In the genomic region with DNA sequence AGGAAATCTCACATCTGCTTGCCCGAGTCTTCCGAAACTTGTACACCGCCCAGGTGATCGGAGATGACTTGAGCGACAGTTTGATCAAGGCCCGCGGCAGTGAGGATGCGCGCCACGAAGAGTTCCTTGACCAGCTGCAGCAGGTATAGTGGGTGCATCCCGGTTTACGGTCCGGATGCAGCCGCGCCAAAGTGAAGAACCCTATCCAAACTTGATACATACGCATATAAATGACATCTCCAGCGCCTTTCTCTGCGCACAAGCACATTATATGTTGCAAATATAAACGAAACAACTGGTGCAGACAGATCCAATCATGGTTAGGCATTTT, we compare ENCODE assay signal across 9 mouse cellular contexts. TPM values are rescaled to one million over a fixed set of nuclear protein-coding genes. Genes with fewer than 3 reads are reported as not detected.
DNase-seq lines count a peak whose midpoint lies in the region; ATAC-seq lines count a peak whose summit lies in the region.
"Had no signal": no experiment of that assay in that cellular context is flagged by ENCODE, and none has a peak within 500 bp of the region (broad histone marks: within the 10 kb centered on the region; RNA-seq: fewer than 3 reads in every experiment).

No protein-coding gene starts in this region.

- no peak overlapping the region for H3K27ac ChIP-seq in heart, embryonic 14.5 days (replicated peaks in 1 of 2; ENCODE audit: control insufficient read depth in 1 of 2, insufficient read depth in 1 of 2, low read depth in 2 of 2, low read length in 2 of 2)
- peak overlapping the region; percentile 37; the same call in 1 of the 2 replicates for H3K27ac ChIP-seq in hindbrain, embryonic 10.5 days
- H3K27ac ChIP-seq in midbrain, embryonic 10.5 days (replicated peaks): peak overlapping the region; percentile 67

- peak overlapping the region; percentile 71 to 76 for H3K4me3 ChIP-seq in heart, embryonic 14.5 days (ENCODE audit: control insufficient read depth in 1 of 2, insufficient read depth in 1 of 2, low read depth in 1 of 2, low read length in 2 of 2)
- peak overlapping the region; percentile 62 for H3K4me3 ChIP-seq in hindbrain, embryonic 10.5 days
- peak overlapping the region; percentile 72 for H3K4me3 ChIP-seq in midbrain, embryonic 10.5 days

- H3K9ac ChIP-seq in heart, embryonic 14.5 days (ENCODE audit: low read length): peak overlapping the region; percentile 64

- no peak for DNase-seq in heart, adult 18-20 months
- DNase-seq in ES-CJ7 (ENCODE audit: low read depth, low spot score): peak; percentile 83
- DNase-seq in hindbrain, embryonic 10.5 days (ENCODE audit: low spot score): no peak
- no peak for DNase-seq in midbrain, embryonic 10.5 days (ENCODE audit: low spot score)
- DNase-seq in layer of hippocampus, adult 11-12 months (ENCODE audit: low spot score): no peak
- no peak for DNase-seq in testis, postnatal 10 days (ENCODE audit: low spot score)
- no peak for DNase-seq in thymus, postnatal 0 days (ENCODE audit: low spot score)

- no peaks in the 10 kb centered on the region for H3K9me3 ChIP-seq in heart, embryonic 14.5 days (ENCODE audit: control insufficient read depth, low read length)
- no peaks in the 10 kb centered on the region for H3K9me3 ChIP-seq in hindbrain, embryonic 10.5 days
- H3K9me3 ChIP-seq in midbrain, embryonic 10.5 days (replicated peaks): no peaks in the 10 kb centered on the region

- whole genome bisulfite sequencing in heart, embryonic 14.5 days: 4% methylated on average over 19 of the region's 19 CpGs
- WGBS in hindbrain, embryonic 10.5 days: 4% methylated on average over 19 of the region's 19 CpGs
- WGBS in midbrain, embryonic 10.5 days: 3% methylated on average over 19 of the region's 19 CpGs

- no peak for ATAC-seq in heart, embryonic 14.5 days (ENCODE audit: insufficient number of reproducible peaks, insufficient read depth, low FRiP score, low read depth)

- no peaks in the 10 kb centered on the region for H3K36me3 ChIP-seq in heart, embryonic 14.5 days (ENCODE audit: control insufficient read depth, insufficient read depth, low read length)
- no peaks in the 10 kb centered on the region for H3K36me3 ChIP-seq in hindbrain, embryonic 10.5 days
- H3K36me3 ChIP-seq in midbrain, embryonic 10.5 days: no peaks in the 10 kb centered on the region
- H3K36me3 ChIP-seq: G1E had no signal

- peaks cover 7 to 10% of the 10 kb centered on the region in 2 experiments; a peak in 3 of 4 replicates for H3K4me1 ChIP-seq in heart, embryonic 14.5 days (ENCODE audit: control insufficient read depth in 2 of 2, insufficient read depth in 2 of 2, low read length in 2 of 2)
- H3K4me1 ChIP-seq in hindbrain, embryonic 10.5 days (replicated peaks): peaks cover 27% of the 10 kb centered on the region
- peaks cover 31% of the 10 kb centered on the region for H3K4me1 ChIP-seq in midbrain, embryonic 10.5 days

- H3K27me3 ChIP-seq in heart, embryonic 14.5 days (ENCODE audit: control insufficient read depth, insufficient read depth, low read length): peaks cover 12% of the 10 kb centered on the region
- peaks cover 12% of the 10 kb centered on the region for H3K27me3 ChIP-seq in hindbrain, embryonic 10.5 days (ENCODE audit: insufficient read depth, poor library complexity, severe bottlenecking)
- peaks cover 15% of the 10 kb centered on the region for H3K27me3 ChIP-seq in midbrain, embryonic 10.5 days (ENCODE audit: low read depth, poor library complexity, severe bottlenecking)

- H3K4me2 ChIP-seq in heart, embryonic 14.5 days (ENCODE audit: low read length): peak overlapping the region; percentile 92

RNA-seq across cellular contexts. Expression of a gene that starts 0.5 kb away (rescaled TPM):
- 0.50 and 0.55 TPM in 2 replicates for polyA plus RNA-seq in heart, embryonic 14.5 days (2014; fragmentation: Nextera tagmentation; extraction: Ambion mirVana)
- total RNA-seq in heart, adult 18-20 months (2021): under 1 TPM in 1 of 2 experiments, not detected in 1; 0.64 TPM
- 1.6 and 1.8 TPM in 2 replicates for polyA plus RNA-seq in hindbrain, embryonic 10.5 days (2016; fragmentation: Nextera tagmentation; extraction: Ambion mirVana)
- 0.58 and 0.82 TPM in 2 replicates for polyA plus RNA-seq in midbrain, embryonic 10.5 days (2016; fragmentation: Nextera tagmentation; extraction: Ambion mirVana)
- polyA plus RNA-seq in thymus, postnatal 0 days (2015; fragmentation: Nextera tagmentation; extraction: Ambion mirVana): 0.13 and 0.46 TPM in 2 replicates
- total RNA-seq: G1E had no signal
- polyA plus RNA-seq: G1E had no signal

RNA-seq across cellular contexts. Expression of a gene that starts 9.4 kb away (rescaled TPM):
- 14.9 and 18.1 TPM in 2 replicates for polyA plus RNA-seq in heart, embryonic 14.5 days (2014; fragmentation: Nextera tagmentation; extraction: Ambion mirVana)
- total RNA-seq in heart, adult 18-20 months (2021): 10 to 100 TPM; 14.1 to 16.5 TPM
- 30.8 and 31.8 TPM in 2 replicates for polyA plus RNA-seq in hindbrain, embryonic 10.5 days (2016; fragmentation: Nextera tagmentation; extraction: Ambion mirVana)
- 21.8 and 29.2 TPM in 2 replicates for polyA plus RNA-seq in midbrain, embryonic 10.5 days (2016; fragmentation: Nextera tagmentation; extraction: Ambion mirVana)
- polyA plus RNA-seq in thymus, postnatal 0 days (2015; fragmentation: Nextera tagmentation; extraction: Ambion mirVana): 16.6 and 17.2 TPM in 2 replicates
- total RNA-seq: G1E had no signal
- polyA plus RNA-seq: G1E had no signal

RNA-seq across cellular contexts. Expression of a gene that starts 50.2 kb away (rescaled TPM):
- polyA plus RNA-seq in heart, embryonic 14.5 days (2014; fragmentation: Nextera tagmentation; extraction: Ambion mirVana): 10.7 and 11.2 TPM in 2 replicates
- 1 to 10 TPM in 1 of 2 experiments, under 1 TPM in 1; 0.42 to 1.3 TPM for total RNA-seq in heart, adult 18-20 months (2021)
- 15.8 and 16.1 TPM in 2 replicates for polyA plus RNA-seq in hindbrain, embryonic 10.5 days (2016; fragmentation: Nextera tagmentation; extraction: Ambion mirVana)
- polyA plus RNA-seq in midbrain, embryonic 10.5 days (2016; fragmentation: Nextera tagmentation; extraction: Ambion mirVana): 10.5 and 11.3 TPM in 2 replicates
- 5.9 and 8.0 TPM in 2 replicates for polyA plus RNA-seq in thymus, postnatal 0 days (2015; fragmentation: Nextera tagmentation; extraction: Ambion mirVana)
- total RNA-seq: G1E had no signal
- polyA plus RNA-seq: G1E had no signal

RNA-seq across cellular contexts. Expression of a gene that starts 54.1 kb away (rescaled TPM):
- 0.32 and 1.00 TPM in 2 replicates for polyA plus RNA-seq in heart, embryonic 14.5 days (2014; fragmentation: Nextera tagmentation; extraction: Ambion mirVana)
- total RNA-seq in heart, adult 18-20 months (2021): 1 to 10 TPM; 1.7 to 4.3 TPM
- polyA plus RNA-seq in hindbrain, embryonic 10.5 days (2016; fragmentation: Nextera tagmentation; extraction: Ambion mirVana): 1.3 and 1.5 TPM in 2 replicates
- polyA plus RNA-seq in midbrain, embryonic 10.5 days (2016; fragmentation: Nextera tagmentation; extraction: Ambion mirVana): 1.5 and 1.9 TPM in 2 replicates
- 5.4 and 5.5 TPM in 2 replicates for polyA plus RNA-seq in thymus, postnatal 0 days (2015; fragmentation: Nextera tagmentation; extraction: Ambion mirVana)
- total RNA-seq: G1E had no signal
- polyA plus RNA-seq: G1E had no signal

RNA-seq across cellular contexts. Expression of a gene that starts 56.2 kb away (rescaled TPM):
- polyA plus RNA-seq in heart, embryonic 14.5 days (2014; fragmentation: Nextera tagmentation; extraction: Ambion mirVana): not detected in 2 replicates
- not detected for total RNA-seq in heart, adult 18-20 months (2021)
- not detected in 2 replicates for polyA plus RNA-seq in hindbrain, embryonic 10.5 days (2016; fragmentation: Nextera tagmentation; extraction: Ambion mirVana)
- not detected in 2 replicates for polyA plus RNA-seq in midbrain, embryonic 10.5 days (2016; fragmentation: Nextera tagmentation; extraction: Ambion mirVana)
- not detected in 2 replicates for polyA plus RNA-seq in thymus, postnatal 0 days (2015; fragmentation: Nextera tagmentation; extraction: Ambion mirVana)
- polyA plus RNA-seq: G1E had no signal

Comparison
In these comparisons a context has a peak if more than half of its experiments do, and no peak if none do; other contexts are left out.
1. H3K27ac ChIP-seq: peak in hindbrain, embryonic 10.5 days (single experiment) and midbrain, embryonic 10.5 days (single experiment); none in heart, embryonic 14.5 days (0 of 2).
2. Peak in every context shown above with its lines, with median percentiles within 50 percentile points of each other: H3K4me3 ChIP-seq.